Mouse (Mus musculus): Measurements from ENCODE around the gene Utp3. TPM values are rescaled to one million over a fixed set of nuclear protein-coding genes. Genes with fewer than 3 reads are reported as not detected.

Gene Utp3
- total RNA-seq, 2 experiments from 2014 or later: 23.6 to 25.7 TPM

DNA sequence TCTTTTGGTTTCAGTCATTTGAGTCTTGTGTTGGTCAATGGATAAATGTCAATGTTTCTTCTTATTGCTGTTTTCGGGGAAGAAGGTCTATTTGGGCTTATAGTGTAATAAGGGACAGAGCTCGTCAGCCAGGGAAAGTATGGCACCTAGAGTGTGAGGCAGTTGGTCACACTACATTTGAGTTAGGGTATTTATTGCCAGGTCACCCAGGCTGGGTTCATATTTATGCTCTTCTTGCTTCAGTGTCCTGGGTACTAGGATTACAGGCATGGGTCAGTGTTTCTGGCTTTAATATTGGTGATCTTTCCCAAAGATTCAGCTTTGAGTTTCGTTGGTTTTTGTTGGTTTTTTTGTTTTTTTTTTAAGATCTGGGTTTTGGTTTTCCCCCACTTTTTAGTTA lies 48.5 kb downstream of the Utp3 start:
- no peak for DNase-seq
- intact Hi-C loops (cut with DNase I): no loop called here
- Histone ChIP-seq H3K4me3 (no peak overlapping the region), H3K27ac (no peak overlapping the region)
- TF ChIP-seq CTCF (IDR thresholded peaks at IDR 0.05): no peak

DNA sequence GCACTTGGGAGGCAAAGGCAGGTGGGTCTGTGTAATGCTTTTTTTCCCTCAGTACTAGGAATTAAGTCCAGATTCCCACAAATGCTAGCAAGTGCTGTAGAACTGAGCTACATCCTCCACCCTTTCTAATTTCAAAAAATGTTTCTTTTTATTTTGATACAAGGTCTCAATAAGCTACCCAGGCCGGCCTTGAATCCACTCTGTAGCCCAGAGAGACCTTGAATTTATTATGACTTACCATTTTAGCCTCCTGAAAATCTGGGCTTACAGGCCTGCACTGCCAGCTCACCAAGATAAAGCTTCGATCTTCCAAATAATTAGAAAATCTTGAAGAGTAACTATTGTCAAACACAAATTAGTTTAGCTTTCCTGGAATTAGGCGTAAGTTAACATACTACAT lies 49.8 kb downstream of the Utp3 start:
- no peak for DNase-seq
- Histone ChIP-seq H3K27ac (no peak overlapping the region), H3K4me3 (no peak overlapping the region)
- TF ChIP-seq CTCF (IDR thresholded peaks at IDR 0.05): no peak
- intact Hi-C loops (cut with DNase I): no loop called here

- TF ChIP-seq CTCF (IDR thresholded peaks at IDR 0.05): no peak
- Histone ChIP-seq H3K27ac (no peak overlapping the region), H3K4me3 (no peak overlapping the region)
- intact Hi-C loops (cut with DNase I): no loop called here
- DNase-seq: no peak
These were observed 50.5 kb downstream of the Utp3 start for GRCm38 (mm10) chr5:88604641-88605358.

Other genes with a start within 250 kb of the Utp3 start
- gene Prol1, start 237.2 kb upstream of the Utp3 start, total RNA-seq (2021): not detected
- not detected for gene Amtn, start 178.4 kb upstream of the Utp3 start, total RNA-seq (2021)
- gene Ambn, start 98.5 kb upstream of the Utp3 start, total RNA-seq (2021): not detected
- not detected for gene Enam, start 66.5 kb upstream of the Utp3 start, total RNA-seq (2021)
- under 1 TPM in 1 of 2 experiments, not detected in 1; 0.22 TPM for gene Jchain, start 26.6 kb upstream of the Utp3 start, total RNA-seq (2021)
- gene Rufy3, start 10.6 kb downstream of the Utp3 start, total RNA-seq (2021): 1 to 10 TPM; 6.3 to 7.4 TPM
- 100 to 1,000 TPM; 125 to 167 TPM for gene Grsf1, start 121.7 kb downstream of the Utp3 start, total RNA-seq (2021)
- 10 to 100 TPM; 18.8 to 23.3 TPM for gene Mob1b, start 166.4 kb downstream of the Utp3 start, total RNA-seq (2021)
- gene Dck, start 210.5 kb downstream of the Utp3 start, total RNA-seq (2021): 1 to 10 TPM; 1.0 to 1.4 TPM

Measured in gastrocnemius, adult 2 months (tissue).